Mouse (Mus musculus) embryonic fibroblast, embryonic 13.5 days (primary cell): Measurements from ENCODE around the gene Cacna1h.

Experiments used
- CTCF ChIP-seq: IDR thresholded peaks from 2 replicates; pipeline ENCODE4 v1.5.1; 2011; ENCODE audit warnings: mild to moderate bottlenecking, control low read depth, low read length, moderate library complexity, borderline replicate concordance; ENCODE audit not compliant: insufficient read depth
- POLR2A ChIP-seq: IDR thresholded peaks from 2 replicates; pipeline ENCODE4 v1.6.1; 2011; ENCODE audit warnings: low read depth, mild to moderate bottlenecking, control low read depth, low read length, moderate library complexity

GRCm38 (mm10) chr17:25409621-25410020 lies 24.0 kb downstream of the Cacna1h start:
- TF ChIP-seq CTCF: no peak
- no peak for TF ChIP-seq POLR2A
